Mouse (Mus musculus): ENCODE data around the gene Defa31.
"Not testable (repeated sequence)": the region's sequence is repeated elsewhere in the genome, so short reads cannot be mapped to it uniquely, and the experiment has no call there.

Gene Defa31

GRCm38 (mm10) chr8:21191314-21191713 is at the start of gene Defa31:
Gene Defa31 (plus strand): TSS chr8:21191614.
- not testable (repeated sequence) for DNase-seq

- not testable (repeated sequence) for DNase-seq
Measured at GRCm38 (mm10) chr8:21161977-21162376, 29.4 kb upstream of the Defa31 start, which contains the start of gene Defa22. Gene Defa22 (plus strand): TSS chr8:21162277.

GRCm38 (mm10) chr8:21201261-21201660 is 9.8 kb downstream of the Defa31 start, which contains the start of gene Gm15293:
Gene Gm15293 (plus strand): TSS chr8:21201561.
- not testable (repeated sequence) for DNase-seq
